Mouse (Mus musculus): ENCODE data around the gene Col5a1. TPM values are rescaled to one million over a fixed set of nuclear protein-coding genes. Genes with fewer than 3 reads are reported as not detected.

Gene Col5a1
- total and polyA plus RNA-seq, 3 experiments = 31.1 to 75.5 TPM; not detected in 1

- TF ChIP-seq POLR2AphosphoS2 (IDR thresholded peaks at IDR 0.05; ENCODE audit: low read length) = no peak
- no peak for TF ChIP-seq RCOR1 (IDR thresholded peaks at IDR 0.05; ENCODE audit: low read depth, low read length)
- no peak for TF ChIP-seq MAZ (IDR thresholded peaks at IDR 0.05; ENCODE audit: low read depth, low read length)
- no peak for TF ChIP-seq MYB (IDR thresholded peaks at IDR 0.05; ENCODE audit: low read depth, low read length)
- TF ChIP-seq POLR2A (IDR thresholded peaks at IDR 0.05; ENCODE audit: control insufficient read depth in 1 of 2, insufficient read depth in 1 of 2, low read depth in 1 of 2, low read length in 2 of 2, poor library complexity in 1 of 2) = no peak
- no peak for TF ChIP-seq USF2 (IDR thresholded peaks at IDR 0.05; ENCODE audit: borderline replicate concordance in 1 of 2, insufficient read depth in 1 of 2, low read depth in 1 of 2, low read length in 2 of 2)
- TF ChIP-seq MXI1 (IDR thresholded peaks at IDR 0.05; ENCODE audit: low read depth, low read length) = no peak
- TF ChIP-seq ETS1 (IDR thresholded peaks at IDR 0.05; ENCODE audit: low read depth, low read length) = no peak
- TF ChIP-seq NRF1 (IDR thresholded peaks at IDR 0.05; ENCODE audit: insufficient read depth, low read depth, low read length, poor library complexity, severe bottlenecking) = no peak
- TF ChIP-seq GABPA (IDR thresholded peaks at IDR 0.05; ENCODE audit: low read depth, low read length) = no peak
- Histone ChIP-seq H3K79me2 (ENCODE audit: control insufficient read depth, insufficient read depth, low read length, poor library complexity) (no peaks in the 10 kb centered on the region), H3K27ac (ENCODE audit: control insufficient read depth, low read depth, low read length) (no peak overlapping the region), H3K9ac (ENCODE audit: control insufficient read depth, low read depth, low read length, poor library complexity, severe bottlenecking) (no peak overlapping the region), H3K36me3 (ENCODE audit: control insufficient read depth in 1 of 2, insufficient read depth in 2 of 2, low read length in 2 of 2) (no peaks in the 10 kb centered on the region), H3K27me3 (ENCODE audit: control insufficient read depth in 1 of 2, insufficient read depth in 2 of 2, low read length in 2 of 2) (peaks cover 13 to 24% of the 10 kb centered on the region in 2 experiments), H3K4me1 (ENCODE audit: control insufficient read depth in 1 of 2, insufficient read depth in 2 of 2, low read length in 2 of 2) (no peaks in the 10 kb centered on the region), H3K4me3 (ENCODE audit: control insufficient read depth in 1 of 2, insufficient read depth in 1 of 2, low read depth in 2 of 2, low read length in 2 of 2) (no peak overlapping the region), H3K9me3 (replicated peaks; ENCODE audit: insufficient read depth, low read length) (no peaks in the 10 kb centered on the region)
- no peak for DNase-seq (ENCODE audit: low read depth, low spot score)
Measured at GRCm38 (mm10) chr2:27875231-27875630, 11.0 kb upstream of the Col5a1 start.

GRCm38 (mm10) chr2:27875786-27876185 is 10.4 kb upstream of the Col5a1 start:
- Histone ChIP-seq H3K27me3 (ENCODE audit: control insufficient read depth in 1 of 2, insufficient read depth in 2 of 2, low read length in 2 of 2) (peaks cover 12 to 24% of the 10 kb centered on the region in 2 experiments), H3K27ac (ENCODE audit: control insufficient read depth, low read depth, low read length) (no peak overlapping the region), H3K9ac (ENCODE audit: control insufficient read depth, low read depth, low read length, poor library complexity, severe bottlenecking) (no peak overlapping the region), H3K36me3 (ENCODE audit: control insufficient read depth in 1 of 2, insufficient read depth in 2 of 2, low read length in 2 of 2) (no peaks in the 10 kb centered on the region), H3K4me3 (ENCODE audit: control insufficient read depth in 1 of 2, insufficient read depth in 1 of 2, low read depth in 2 of 2, low read length in 2 of 2) (no peak overlapping the region), H3K4me1 (ENCODE audit: control insufficient read depth in 1 of 2, insufficient read depth in 2 of 2, low read length in 2 of 2) (no peaks in the 10 kb centered on the region), H3K9me3 (replicated peaks; ENCODE audit: insufficient read depth, low read length) (no peaks in the 10 kb centered on the region), H3K79me2 (ENCODE audit: control insufficient read depth, insufficient read depth, low read length, poor library complexity) (no peaks in the 10 kb centered on the region)
- TF ChIP-seq MAX (IDR thresholded peaks at IDR 0.05; ENCODE audit: low read length) (no peak), TAL1 (IDR thresholded peaks at IDR 0.05; ENCODE audit: low read length) (no peak), NELFE (IDR thresholded peaks at IDR 0.05; ENCODE audit: low read depth, low read length) (no peak), USF1 (IDR thresholded peaks at IDR 0.05; ENCODE audit: low read depth, low read length) (no peak), MXI1 (IDR thresholded peaks at IDR 0.05; ENCODE audit: low read depth, low read length) (no peak), POLR2A (IDR thresholded peaks at IDR 0.05; ENCODE audit: control insufficient read depth in 1 of 2, insufficient read depth in 1 of 2, low read depth in 1 of 2, low read length in 2 of 2, poor library complexity in 1 of 2) (no peak), HCFC1 (IDR thresholded peaks at IDR 0.05; ENCODE audit: low read depth, low read length) (no peak), SMC3 (IDR thresholded peaks at IDR 0.05; ENCODE audit: low read depth, low read length) (no peak), ETS1 (IDR thresholded peaks at IDR 0.05; ENCODE audit: low read depth, low read length) (no peak), EP300 (IDR thresholded peaks at IDR 0.05; ENCODE audit: low read depth in 1 of 2, low read length in 2 of 2) (no peak), USF2 (IDR thresholded peaks at IDR 0.05; ENCODE audit: borderline replicate concordance in 1 of 2, insufficient read depth in 1 of 2, low read depth in 1 of 2, low read length in 2 of 2) (no peak), RCOR1 (IDR thresholded peaks at IDR 0.05; ENCODE audit: low read depth, low read length) (no peak), TCF12 (IDR thresholded peaks at IDR 0.05; ENCODE audit: low read depth, low read length) (no peak)
- no peak for DNase-seq (ENCODE audit: low read depth, low spot score)
